Mouse (Mus musculus): ENCODE measurements at regions not wholly inside any gene's neighbourhood (a gene's known extent, or its start where the extent isn't known, plus 50 kb on each side); places are given as distances from the start of the nearest gene placed in this dataset.

DNA sequence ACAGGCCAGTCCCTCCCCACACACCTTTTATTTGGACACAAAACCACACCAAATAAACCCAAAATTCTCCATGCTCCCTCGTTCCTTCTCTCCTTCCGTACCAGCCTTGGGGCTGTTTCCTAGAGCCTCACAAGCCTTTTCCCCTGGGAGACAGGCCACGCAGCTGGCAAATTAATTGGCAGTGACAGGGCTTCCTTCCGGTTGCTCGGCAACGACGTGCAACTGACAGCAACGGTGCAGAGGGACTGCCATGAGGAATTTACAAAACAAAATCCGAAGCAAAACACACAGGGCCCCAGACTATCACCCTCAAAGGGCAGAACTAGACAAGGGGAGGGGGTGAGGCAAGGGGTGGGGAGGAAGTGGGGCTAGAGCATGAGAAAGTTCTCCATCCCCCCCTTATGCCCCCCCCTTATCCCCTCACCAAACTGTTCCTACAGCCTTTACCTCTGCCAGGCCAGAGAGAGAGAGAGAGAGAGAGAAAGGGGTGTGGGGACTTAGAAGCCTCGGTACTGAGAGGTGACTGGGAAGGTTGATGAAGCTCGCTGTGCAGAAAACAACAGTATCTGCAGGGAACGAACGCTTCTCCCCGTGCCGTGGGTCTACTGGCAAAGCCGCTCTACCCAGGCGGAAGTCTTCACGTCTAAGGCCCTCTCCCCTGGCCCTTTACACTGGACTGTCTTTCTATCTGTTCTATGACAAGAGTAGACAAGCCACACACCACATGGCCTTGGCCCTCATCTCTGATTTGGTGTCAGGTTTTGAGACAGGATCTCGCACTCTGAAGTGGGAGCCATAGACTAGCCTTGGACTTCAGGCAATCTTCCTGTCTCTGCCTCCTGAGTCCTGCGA is 264.4 kb downstream of the Sox9 start:
- TF ChIP-seq TCF12 (IDR thresholded peaks at IDR 0.05; ENCODE audit: insufficient read depth, poor library complexity, severe bottlenecking) (no peak), POLR2A (IDR thresholded peaks at IDR 0.05; ENCODE audit: insufficient read length, low read depth) (no peak), REST (IDR thresholded peaks at IDR 0.05; ENCODE audit: insufficient read depth, insufficient read length) (no peak), USF1 (IDR thresholded peaks at IDR 0.05; ENCODE audit: low read depth) (no peak), SRF (IDR thresholded peaks at IDR 0.05; ENCODE audit: control insufficient read depth, insufficient read length, low read depth) (no peak), MYOD1 (IDR thresholded peaks at IDR 0.05; ENCODE audit: control insufficient read depth in 1 of 3, insufficient read length in 2 of 3, low read depth in 2 of 3) (no peak), MAX (IDR thresholded peaks at IDR 0.05; ENCODE audit: low read depth) (no peak), MYOG (IDR thresholded peaks at IDR 0.05; ENCODE audit: control insufficient read depth in 1 of 3, insufficient read depth in 1 of 3, insufficient read length in 2 of 3, low read depth in 2 of 3) (no peak), POLR2AphosphoS2 (IDR thresholded peaks at IDR 0.05; ENCODE audit: insufficient read length, low read depth) (no peak), TCF3 (IDR thresholded peaks at IDR 0.05; ENCODE audit: insufficient read length, low read depth) (no peak), E2F4 (IDR thresholded peaks at IDR 0.05; ENCODE audit: insufficient read depth) (no peak)

All from myocyte (in vitro differentiated cells).